In genomic region chr13:112801381-112802004, GRCm38 (mm10) we compare ENCODE assay signal across 8 mouse cellular contexts. TPM values are rescaled to one million over a fixed set of nuclear protein-coding genes. Genes with fewer than 3 reads are reported as not detected.
DNase-seq lines count a peak whose midpoint lies in the region; ATAC-seq and TF ChIP-seq lines count a peak whose summit lies in the region.

No protein-coding gene starts in this region.

- TF ChIP-seq CTCF in CH12.LX (conservative IDR thresholded peaks at IDR 0.05 in 1 of 2, IDR thresholded peaks at IDR 0.05 in 1 of 2; ENCODE audit: low read depth in 2 of 2, low read length in 2 of 2) = no peak

- TF ChIP-seq EP300 in CH12.LX (IDR thresholded peaks at IDR 0.05; ENCODE audit: low read length) = no peak

- peak overlapping the region; percentile 33 for H3K4me2 ChIP-seq in CH12.LX (ENCODE audit: insufficient read depth, low read depth, poor library complexity, severe bottlenecking)
- peak overlapping the region; percentile 84 for H3K4me2 ChIP-seq in heart, embryonic 16.5 days (ENCODE audit: low read depth, low read length)

- H3K36me3 ChIP-seq in CH12.LX (replicated peaks in 1 of 2; ENCODE audit: control insufficient read depth in 1 of 2, insufficient read depth in 1 of 2, low read length in 1 of 2) = peaks cover 11 to 21% of the 10 kb centered on the region in 2 experiments
- H3K36me3 ChIP-seq in embryonic facial prominence, embryonic 10.5 days (replicated peaks) = peaks cover 15% of the 10 kb centered on the region
- peaks cover 11% of the 10 kb centered on the region for H3K36me3 ChIP-seq in heart, embryonic 16.5 days (ENCODE audit: control insufficient read depth, insufficient read depth)

- H3K9ac ChIP-seq in CH12.LX (ENCODE audit: insufficient read depth, low read depth) = peak overlapping the region; percentile 82
- peak overlapping the region; percentile 85 for H3K9ac ChIP-seq in heart, embryonic 16.5 days (ENCODE audit: low read length)

- H3K9me3 ChIP-seq in CH12.LX (replicated peaks; ENCODE audit: low read length) = peaks cover 9% of the 10 kb centered on the region
- peaks cover 2% of the 10 kb centered on the region; the same call in 1 of the 2 replicates for H3K9me3 ChIP-seq in embryonic facial prominence, embryonic 10.5 days
- H3K9me3 ChIP-seq in heart, embryonic 16.5 days (replicated peaks; ENCODE audit: control insufficient read depth, low read length) = no peaks in the 10 kb centered on the region; the same call in 1 of the 2 replicates

- TF ChIP-seq POLR2A in CH12.LX (IDR thresholded peaks at IDR 0.05; ENCODE audit: low read depth, low read length) = no peak

- dilution Hi-C loops in CH12.LX (cut with MboI; ENCODE audit: extremely low pct_ligation_motif_present, extremely low pct_unique_long_range_greater_than_20kb, low sequenced_read_pairs) = no loop called here

- no peak for TF ChIP-seq RAD21 in CH12.LX (IDR thresholded peaks at IDR 0.05; ENCODE audit: low read depth, low read length)

- H3K27ac ChIP-seq in CH12.LX (ENCODE audit: insufficient read depth, low read depth) = no peak overlapping the region
- peak overlapping the region; percentile 92 for H3K27ac ChIP-seq in embryonic facial prominence, embryonic 10.5 days (replicated peaks)
- H3K27ac ChIP-seq in heart, embryonic 16.5 days (ENCODE audit: low read length) = peak overlapping the region; percentile 92

- DNase-seq in adrenal gland, postnatal 10 days = peak; percentile 51
- DNase-seq in adrenal gland, adult 18-20 months (ENCODE audit: low spot score in 2 of 2) = no peak
- no peak for DNase-seq in CH12.LX (ENCODE audit: extremely low read depth)
- no peak for DNase-seq in embryonic facial prominence, embryonic 10.5 days (ENCODE audit: low spot score)
- DNase-seq in layer of hippocampus, adult 9-10 months (ENCODE audit: low spot score) = peak; percentile 16
- DNase-seq in lung, postnatal 36 days = peak; percentile 33
- peak; percentile 46 to 50 for DNase-seq in spleen, postnatal 10 days (ENCODE audit: low spot score in 2 of 2)

- H3K27me3 ChIP-seq in CH12.LX (replicated peaks) = no peaks in the 10 kb centered on the region
- no peaks in the 10 kb centered on the region for H3K27me3 ChIP-seq in embryonic facial prominence, embryonic 10.5 days (replicated peaks; ENCODE audit: low read depth, poor library complexity, severe bottlenecking)
- H3K27me3 ChIP-seq in heart, embryonic 16.5 days (ENCODE audit: control insufficient read depth, insufficient read depth, low read length) = no peaks in the 10 kb centered on the region

- peak; percentile 46 for ATAC-seq in heart, embryonic 16.5 days (replicated peaks; ENCODE audit: extremely low read depth, insufficient read depth, low FRiP score)

- peaks cover 6 to 25% of the 10 kb centered on the region in 2 experiments; a peak in 3 of 4 replicates for H3K4me1 ChIP-seq in CH12.LX (ENCODE audit: control insufficient read depth in 1 of 2, insufficient read depth in 2 of 2)
- H3K4me1 ChIP-seq in embryonic facial prominence, embryonic 10.5 days = peaks cover 25% of the 10 kb centered on the region
- peaks cover 14% of the 10 kb centered on the region for H3K4me1 ChIP-seq in heart, embryonic 16.5 days (ENCODE audit: control insufficient read depth, insufficient read depth, low read length)

- in situ Hi-C loops in CH12.LX (cut with MboI; ENCODE audit: low pct_ligation_motif_present, low pct_unique_long_range_greater_than_20kb, low sequenced_read_pairs) = no loop called here

- H3K79me2 ChIP-seq in CH12.LX (replicated peaks; ENCODE audit: control insufficient read depth, extremely low read depth, insufficient read depth, poor library complexity, severe bottlenecking) = peaks cover 24% of the 10 kb centered on the region

- peak overlapping the region; percentile 84 to 91 (median 88) for H3K4me3 ChIP-seq in CH12.LX (replicated peaks in 1 of 3; ENCODE audit: low read depth in 2 of 3, low read length in 2 of 3, poor library complexity in 1 of 3)
- peak overlapping the region; percentile 82 for H3K4me3 ChIP-seq in embryonic facial prominence, embryonic 10.5 days
- peak overlapping the region; percentile 72 for H3K4me3 ChIP-seq in heart, embryonic 16.5 days (ENCODE audit: low read length)

- WGBS in embryonic facial prominence, embryonic 10.5 days = 2% methylated on average over 23 of the region's 23 CpGs
- 2% methylated on average over 23 of the region's 23 CpGs for WGBS in heart, embryonic 16.5 days

TF ChIP-seq in CH12.LX, 34 proteins besides CTCF, POLR2A, EP300 and RAD21:
- no peak for TF ChIP-seq ZNF384 (IDR thresholded peaks at IDR 0.05; ENCODE audit: low read depth, low read length)

RNA-seq across cellular contexts. Expression of gene Plpp1, which starts 0.9 kb away (rescaled TPM):
- 100 to 1,000 TPM; 137 to 155 TPM for total RNA-seq in adrenal gland, postnatal 10 days (2021)
- 100 to 1,000 TPM; 193 to 238 TPM for total RNA-seq in adrenal gland, adult 18-20 months (2021)
- 50.1 and 50.2 TPM in 2 replicates for total RNA-seq in CH12.LX (2012; rRNA removed)
- total RNA-seq in CH12.LX (2014; rRNA removed) = 85.3 and 90.9 TPM in 2 replicates
- 67.6 and 68.6 TPM in 2 replicates for polyA plus RNA-seq in CH12.LX (2012; ENCODE audit: insufficient read length, low read depth)
- polyA plus RNA-seq in embryonic facial prominence, embryonic 10.5 days (2016; fragmentation: Nextera tagmentation; extraction: Ambion mirVana) = 19.0 and 21.8 TPM in 2 replicates
- 59.3 and 63.2 TPM in 2 replicates for polyA plus RNA-seq in heart, embryonic 16.5 days (2015; fragmentation: Nextera tagmentation; extraction: Ambion mirVana)

Comparison
In these comparisons a context has a peak if more than half of its experiments do, and no peak if none do; other contexts are left out.
1. DNase-seq: peak in adrenal gland, postnatal 10 days (single experiment), layer of hippocampus, adult 9-10 months (single experiment), lung, postnatal 36 days (single experiment) and spleen, postnatal 10 days (2 of 2); none in adrenal gland, adult 18-20 months (0 of 2), CH12.LX (single experiment) and embryonic facial prominence, embryonic 10.5 days (single experiment).
2. Peak in every context shown above with its lines, with median percentiles within 50 percentile points of each other: H3K4me3 ChIP-seq.